Mouse (Mus musculus) hindbrain, embryonic 11.5 days (tissue): ENCODE results near the gene Capn2. TPM values are rescaled to one million over a fixed set of nuclear protein-coding genes. Genes with fewer than 3 reads are reported as not detected.

Experiments
- ATAC-seq: fragments of 200-750 bp; cut with Nextera tagmentation; 2 replicates; pipeline ENCODE4 v1.8.0; 2017; ENCODE audit warnings: mild to moderate bottlenecking, moderate TSS enrichment, moderate library complexity; ENCODE audit not compliant: low FRiP score
- DNase-seq: peaks from one replicate; pipeline ENCODE4 v3.0.0-alpha.2; 2015; ENCODE audit warnings: low spot score
- H3K27ac ChIP-seq: fragments of 300-500 bp; sonication (generic); 2 replicates; pipeline ENCODE4 v1.5.1; 2014; ENCODE audit warnings: mild to moderate bottlenecking, low read depth, low read length
- H3K27me3 ChIP-seq: fragments of 300-500 bp; sonication (generic); 2 replicates; pipeline ENCODE4 v1.6.1; 2014; ENCODE audit warnings: mild to moderate bottlenecking, low read length, moderate library complexity, mixed read lengths; ENCODE audit not compliant: control insufficient read depth, insufficient read depth
- H3K36me3 ChIP-seq: fragments of 300-500 bp; sonication (generic); 2 replicates; pipeline ENCODE4 v1.6.1; 2014; ENCODE audit warnings: mild to moderate bottlenecking, low read length, moderate library complexity, mixed read lengths; ENCODE audit not compliant: control insufficient read depth, insufficient read depth
- H3K4me1 ChIP-seq: fragments of 300-500 bp; sonication (generic); replicated peaks from 2 replicates; pipeline ENCODE4 v1.6.1; 2014; ENCODE audit warnings: low read length, mixed read lengths; ENCODE audit not compliant: control insufficient read depth, insufficient read depth
- H3K4me2 ChIP-seq: fragments of 300-500 bp; sonication (generic); replicated peaks from 2 replicates; pipeline ENCODE4 v1.6.1; 2014; ENCODE audit warnings: mild to moderate bottlenecking, low read depth, low read length
- H3K4me3 ChIP-seq: fragments of 300-500 bp; sonication (generic); 2 replicates; pipeline ENCODE4 v1.5.1; 2014; ENCODE audit warnings: low read depth, low read length
- H3K9ac ChIP-seq: fragments of 300-500 bp; sonication (generic); 2 replicates; pipeline ENCODE4 v1.6.1; 2014; ENCODE audit warnings: low read depth, low read length
- H3K9me3 ChIP-seq: fragments of 300-500 bp; sonication (generic); 2 replicates; pipeline ENCODE4 v1.6.1; 2016; ENCODE audit warnings: low read length; ENCODE audit not compliant: control insufficient read depth
- WGBS: fragments of 180-500 bp; shearing (Covaris S2); extraction: QIAGEN DNeasy Blood & Tissue Kit; methylation state at CpG from one replicate; pipeline ENCODE4 v1.1.7; 2014; 5-methylcytosine and 5-hydroxymethylcytosine counted together
- polyA plus RNA-seq: library from polyadenylated mRNA; unstranded; fragments of >200 nt; fragmentation: Nextera tagmentation; extraction: Ambion mirVana; gene quantifications from 2 replicates; pipeline ENCODE4 v1.2.1, GENCODE M21; 2014

Gene Capn2
- polyA plus RNA-seq, 1 experiment from 2014 or later, result 69.5 TPM

- no peaks in the 10 kb centered on the region for H3K36me3 ChIP-seq
- WGBS, result 86% methylated on average over 2 of the region's 2 CpGs
- H3K4me3 ChIP-seq, result no peak overlapping the region
- no peaks in the 10 kb centered on the region for H3K9me3 ChIP-seq
- no peak overlapping the region for H3K4me2 ChIP-seq
- H3K4me1 ChIP-seq, result peaks cover 5% of the 10 kb centered on the region; the same call in 1 of the 2 replicates
- H3K9ac ChIP-seq, result no peak overlapping the region
- H3K27me3 ChIP-seq, result no peaks in the 10 kb centered on the region
- DNase-seq (no peak), ATAC-seq (no peak)
- H3K27ac ChIP-seq, result no peak overlapping the region
Measured at GRCm38 (mm10) chr1:182511073-182511472, 6.3 kb downstream of the Capn2 start.

DNA sequence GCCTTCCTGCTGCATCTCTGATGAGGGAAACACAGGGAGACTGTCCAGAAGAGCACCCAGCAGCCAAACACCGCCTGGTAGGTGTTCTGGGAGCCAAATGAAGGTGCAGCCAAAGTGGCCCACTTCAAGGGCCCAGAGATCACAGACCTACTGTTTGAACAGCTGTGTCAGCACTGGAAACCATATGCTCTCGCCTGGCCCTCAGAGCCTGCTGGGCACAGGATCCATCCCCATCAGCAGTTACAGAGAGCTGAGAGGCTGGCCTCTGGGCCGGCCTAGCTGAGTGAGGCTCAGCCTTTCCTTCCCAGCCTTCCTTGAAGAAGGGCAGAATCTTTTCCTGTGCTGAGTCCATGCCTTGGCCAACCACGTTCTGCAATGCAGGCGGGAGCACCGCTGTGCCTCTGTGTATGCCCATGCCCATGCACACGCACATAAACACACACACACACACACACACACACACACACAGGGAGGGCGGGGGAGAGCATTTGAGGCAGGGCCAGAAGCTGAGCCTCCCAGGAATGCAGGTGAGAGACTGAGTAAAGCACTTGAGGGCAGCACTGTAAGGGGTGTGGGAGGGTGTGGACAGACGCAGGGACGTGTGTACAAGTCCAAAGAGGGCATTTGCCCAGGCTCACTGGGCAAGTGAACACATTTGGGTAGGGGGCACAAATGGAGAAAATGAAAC is 8.2 kb downstream of the Capn2 start:
- DNase-seq, result no peak
- Histone ChIP-seq H3K4me1 (no peaks in the 10 kb centered on the region), H3K36me3 (no peaks in the 10 kb centered on the region)

DNA sequence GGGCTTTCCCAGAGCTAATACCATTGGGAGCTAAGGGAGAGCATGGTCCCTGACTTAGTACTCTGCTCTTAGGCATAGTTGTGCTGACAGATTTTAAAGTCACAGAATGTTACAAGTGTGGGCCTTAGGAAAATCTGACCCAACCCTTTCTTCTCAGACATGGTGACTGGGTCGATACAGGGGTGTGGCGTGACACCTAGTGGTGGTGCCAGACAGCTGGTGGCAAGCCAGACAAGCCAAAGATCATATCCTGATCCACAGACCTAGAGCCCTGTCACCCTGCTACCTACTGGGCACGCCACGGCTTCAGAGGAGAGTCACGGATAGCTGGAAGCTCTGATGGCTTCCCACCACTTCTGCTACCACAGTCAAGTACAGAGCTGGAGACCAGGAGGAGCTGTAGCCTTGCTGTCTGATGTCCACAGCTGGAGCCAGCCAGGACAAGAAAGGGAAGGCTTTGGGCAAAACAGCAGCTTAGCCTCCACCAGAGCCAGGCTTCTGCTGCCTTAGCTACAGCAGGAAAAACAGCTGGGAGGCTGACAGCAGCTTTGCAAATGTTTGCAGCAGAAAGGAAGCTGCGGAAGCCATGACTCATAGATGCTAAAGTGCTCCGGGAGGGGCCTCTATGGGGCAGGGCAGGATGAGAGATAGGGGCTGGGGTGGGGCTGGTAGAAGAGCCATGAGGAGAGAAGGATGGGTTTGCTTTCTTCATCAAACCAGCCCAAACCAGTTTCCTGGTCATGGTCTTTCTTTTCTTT is 11.0 kb downstream of the Capn2 start:
- DNase-seq (no peak), ATAC-seq (no peak)
- H3K9ac ChIP-seq, result no peak overlapping the region
- H3K4me1 ChIP-seq, result no peaks in the 10 kb centered on the region
- H3K9me3 ChIP-seq, result no peaks in the 10 kb centered on the region
- 63% methylated on average over 7 of the region's 7 CpGs for WGBS
- H3K4me2 ChIP-seq, result no peak overlapping the region
- no peak overlapping the region for H3K4me3 ChIP-seq
- no peaks in the 10 kb centered on the region for H3K27me3 ChIP-seq
- H3K36me3 ChIP-seq, result no peaks in the 10 kb centered on the region
- H3K27ac ChIP-seq, result no peak overlapping the region

More for the DNA sequence above, 8.2 kb downstream of the Capn2 start:
- Histone ChIP-seq H3K9me3 (no peaks in the 10 kb centered on the region), H3K9ac (no peak overlapping the region), H3K27ac (no peak overlapping the region), H3K27me3 (no peaks in the 10 kb centered on the region), H3K4me3 (no peak overlapping the region), H3K4me2 (no peak overlapping the region)
- 74% methylated on average over 10 of the region's 10 CpGs for WGBS
- no peak for ATAC-seq

GRCm38 (mm10) chr1:182505291-182505690 is 12.1 kb downstream of the Capn2 start:
- H3K9ac ChIP-seq, result no peak overlapping the region
- no peak overlapping the region for H3K27ac ChIP-seq
- no peaks in the 10 kb centered on the region for H3K27me3 ChIP-seq
- H3K4me3 ChIP-seq, result no peak overlapping the region
- no peaks in the 10 kb centered on the region for H3K36me3 ChIP-seq
- H3K9me3 ChIP-seq, result no peaks in the 10 kb centered on the region
- no peaks in the 10 kb centered on the region for H3K4me1 ChIP-seq
- DNase-seq (no peak), ATAC-seq (no peak)
- 96% methylated on average over 3 of the region's 3 CpGs for WGBS
- H3K4me2 ChIP-seq, result no peak overlapping the region

DNA sequence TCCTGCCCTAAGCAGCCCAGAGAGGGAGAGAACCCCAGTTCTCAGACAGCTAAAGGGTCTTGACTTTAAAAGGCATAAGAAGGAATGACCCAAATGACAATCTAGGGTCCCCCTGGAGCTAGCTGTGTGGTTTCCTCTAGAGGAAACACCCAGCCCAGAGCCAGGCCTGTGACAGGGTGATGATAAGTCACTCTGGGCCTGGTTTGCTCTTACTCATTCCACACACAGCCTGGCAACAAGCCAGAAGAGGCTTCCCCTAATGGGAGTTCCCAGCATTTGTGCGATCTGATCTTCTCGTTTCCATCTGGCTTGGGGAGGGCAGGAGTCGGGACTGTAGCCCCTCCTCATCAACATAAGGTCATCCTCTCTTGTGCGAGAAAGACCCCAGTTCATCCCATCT is 13.2 kb downstream of the Capn2 start:
- no peak overlapping the region for H3K4me2 ChIP-seq
- no peak overlapping the region for H3K27ac ChIP-seq
- ATAC-seq (no peak), DNase-seq (no peak)
- H3K36me3 ChIP-seq, result no peaks in the 10 kb centered on the region
- H3K27me3 ChIP-seq, result no peaks in the 10 kb centered on the region
- WGBS, result 23% methylated on average over 4 of the region's 4 CpGs
- H3K9ac ChIP-seq, result no peak overlapping the region
- no peaks in the 10 kb centered on the region for H3K4me1 ChIP-seq
- no peak overlapping the region for H3K4me3 ChIP-seq
- H3K9me3 ChIP-seq, result no peaks in the 10 kb centered on the region

GRCm38 (mm10) chr1:182503206-182503900 is 14.1 kb downstream of the Capn2 start:
- no peak overlapping the region for H3K27ac ChIP-seq
- no peak overlapping the region for H3K4me2 ChIP-seq
- H3K9ac ChIP-seq, result no peak overlapping the region
- no peaks in the 10 kb centered on the region for H3K4me1 ChIP-seq
- no peak for ATAC-seq
- no peaks in the 10 kb centered on the region for H3K36me3 ChIP-seq
- DNase-seq, result no peak
- H3K9me3 ChIP-seq, result no peaks in the 10 kb centered on the region
- 88% methylated on average over 13 of the region's 13 CpGs for WGBS
- no peaks in the 10 kb centered on the region for H3K27me3 ChIP-seq
- H3K4me3 ChIP-seq, result no peak overlapping the region

GRCm38 (mm10) chr1:182502491-182503050 is 14.8 kb downstream of the Capn2 start:
- no peak overlapping the region for H3K4me2 ChIP-seq
- DNase-seq, result no peak
- no peaks in the 10 kb centered on the region for H3K4me1 ChIP-seq
- no peaks in the 10 kb centered on the region for H3K27me3 ChIP-seq
- WGBS, result 82% methylated on average over 7 of the region's 7 CpGs
- H3K9me3 ChIP-seq, result no peaks in the 10 kb centered on the region
- no peak overlapping the region for H3K9ac ChIP-seq
- ATAC-seq, result no peak
- no peak overlapping the region for H3K27ac ChIP-seq
- H3K4me3 ChIP-seq, result no peak overlapping the region
- no peaks in the 10 kb centered on the region for H3K36me3 ChIP-seq

DNA sequence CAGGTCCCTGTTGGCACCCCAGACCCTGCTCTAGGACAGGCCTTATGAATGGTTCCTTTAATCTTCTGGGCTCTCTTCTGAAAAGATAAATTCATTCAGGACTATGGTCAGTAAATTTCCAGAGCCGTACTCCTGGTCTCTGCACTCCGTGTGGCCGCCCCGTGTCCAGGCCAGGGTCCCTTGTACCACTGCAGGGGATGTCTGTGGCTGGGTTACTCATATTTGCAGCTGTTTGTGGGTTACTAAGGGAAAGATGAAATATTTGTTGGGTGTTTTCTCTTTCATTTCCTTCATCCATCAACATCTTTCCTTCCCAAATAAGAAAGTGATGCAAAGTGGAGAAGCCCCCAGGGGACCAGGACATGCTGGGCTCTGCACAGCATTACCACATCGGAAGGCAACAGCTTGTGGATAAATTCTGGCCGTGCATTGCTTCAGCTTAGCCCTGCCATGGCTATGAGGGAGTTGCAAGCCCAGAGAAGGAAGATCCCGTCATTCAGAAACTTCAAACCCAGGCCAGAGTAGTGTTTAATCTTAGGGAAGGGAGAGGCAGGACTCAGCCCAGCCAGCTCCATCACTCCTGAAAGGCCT is 15.5 kb downstream of the Capn2 start:
- Histone ChIP-seq H3K4me3 (no peak overlapping the region), H3K9ac (no peak overlapping the region), H3K27me3 (no peaks in the 10 kb centered on the region), H3K27ac (no peak overlapping the region), H3K36me3 (no peaks in the 10 kb centered on the region), H3K9me3 (no peaks in the 10 kb centered on the region), H3K4me1 (no peaks in the 10 kb centered on the region), H3K4me2 (no peak overlapping the region)
- no peak for ATAC-seq
- DNase-seq, result no peak
- WGBS, result 91% methylated on average over 7 of the region's 7 CpGs
